Mouse (Mus musculus) erythroblast, embryonic 14.5 days (primary cell): ENCODE results near the gene Fkbp2. TPM values are rescaled to one million over a fixed set of nuclear protein-coding genes. Genes with fewer than 3 reads are reported as not detected.

Source experiments
- H3K27me3 ChIP-seq: 2 replicates; pipeline ENCODE4 v1.6.1; 2012; ENCODE audit warnings: inconsistent platforms; ENCODE audit not compliant: control insufficient read depth
- H3K36me3 ChIP-seq: 2 replicates; pipeline ENCODE4 v1.6.1; 2012; ENCODE audit warnings: mild to moderate bottlenecking, inconsistent platforms; ENCODE audit not compliant: control insufficient read depth
- H3K4me1 ChIP-seq: 2 replicates; pipeline ENCODE4 v1.6.1; 2012; ENCODE audit warnings: inconsistent platforms; ENCODE audit not compliant: control insufficient read depth
- H3K4me3 ChIP-seq: replicated peaks from 2 replicates; pipeline ENCODE3; 2012; ENCODE audit warnings: moderate library complexity, mild to moderate bottlenecking, inconsistent platforms
- H3K9me3 ChIP-seq: 2 replicates; pipeline ENCODE4 v1.6.1; 2012; ENCODE audit warnings: low read length, inconsistent platforms, mixed read lengths; ENCODE audit not compliant: control insufficient read depth
- GATA1 ChIP-seq: IDR thresholded peaks from 2 replicates; pipeline ENCODE4 v1.6.1; 2012; ENCODE audit warnings: low read length, inconsistent platforms, mixed read lengths
- TAL1 ChIP-seq: IDR thresholded peaks from 3 replicates; pipeline ENCODE4 v1.6.1; 2012; ENCODE audit warnings: low read length, inconsistent platforms, mixed read lengths
- polyA plus RNA-seq: library from polyadenylated mRNA; stranded (reverse); fragments of >175 nt; gene quantifications from 2 replicates; pipeline ENCODE4 v1.2.3, GENCODE M21; 2012

The Fkbp2 gene
- polyA plus RNA-seq, 1 experiment = 29.1 TPM

GRCm38 (mm10) chr19:7012426-7012825, 32.1 kb upstream of the Fkbp2 start:
- Histone ChIP-seq H3K4me3 (no peak overlapping the region), H3K36me3 (peaks cover 80% of the 10 kb centered on the region), H3K9me3 (no peaks in the 10 kb centered on the region), H3K4me1 (peaks cover 34% of the 10 kb centered on the region), H3K27me3 (no peaks in the 10 kb centered on the region)
- TF ChIP-seq TAL1 (no peak), GATA1 (no peak)

- H3K4me1 ChIP-seq = peaks cover 4% of the 10 kb centered on the region
- no peaks in the 10 kb centered on the region for H3K27me3 ChIP-seq
- TF ChIP-seq GATA1 (no peak), TAL1 (no peak)
- H3K4me3 ChIP-seq = no peak overlapping the region
- H3K36me3 ChIP-seq = peaks cover 77% of the 10 kb centered on the region
- H3K9me3 ChIP-seq = no peaks in the 10 kb centered on the region
These were observed 26.7 kb upstream of the Fkbp2 start for GRCm38 (mm10) chr19:7006892-7007593.

- H3K4me1 ChIP-seq = peaks cover 39% of the 10 kb centered on the region
- no peaks in the 10 kb centered on the region for H3K27me3 ChIP-seq
- no peak overlapping the region for H3K4me3 ChIP-seq
- peaks cover 76% of the 10 kb centered on the region for H3K36me3 ChIP-seq
- no peak for TF ChIP-seq TAL1
- no peaks in the 10 kb centered on the region for H3K9me3 ChIP-seq
These were observed 19.2 kb upstream of the Fkbp2 start for GRCm38 (mm10) chr19:6999360-7000063.

GRCm38 (mm10) chr19:6997721-6998290, 17.5 kb upstream of the Fkbp2 start:
- no peak for TF ChIP-seq GATA1
- TF ChIP-seq TAL1 = no peak
- Histone ChIP-seq H3K9me3 (no peaks in the 10 kb centered on the region), H3K36me3 (peaks cover 60% of the 10 kb centered on the region), H3K4me1 (peaks cover 52% of the 10 kb centered on the region), H3K27me3 (no peaks in the 10 kb centered on the region), H3K4me3 (no peak overlapping the region)

- no peak for TF ChIP-seq GATA1
- TF ChIP-seq TAL1 = no peak
- peak within 1 kb of the TSS; percentile 71 for H3K4me3 ChIP-seq
- no peaks in the 10 kb centered on the region for H3K9me3 ChIP-seq
- H3K4me1 ChIP-seq = peaks cover 64% of the 10 kb centered on the region
- no peaks in the 10 kb centered on the region for H3K27me3 ChIP-seq
- peaks cover 42% of the 10 kb centered on the region for H3K36me3 ChIP-seq
These were observed 15.7 kb upstream of the Fkbp2 start, which contains the start of the genes Nudt22 and Trpt1 for GRCm38 (mm10) chr19:6996006-6996405. Gene Nudt22, minus strand, starts transcription at chr19:6996117. Gene Trpt1, plus strand, starts transcription at chr19:6996131.

- Histone ChIP-seq H3K36me3 (peaks cover 37% of the 10 kb centered on the region), H3K4me3 (peak overlapping the region; percentile 71), H3K4me1 (peaks cover 66% of the 10 kb centered on the region), H3K27me3 (no peaks in the 10 kb centered on the region), H3K9me3 (no peaks in the 10 kb centered on the region)
- TF ChIP-seq GATA1 (no peak), TAL1 (no peak)
These were observed 15.1 kb upstream of the Fkbp2 start for GRCm38 (mm10) chr19:6995255-6995991.

GRCm38 (mm10) chr19:6994489-6994888, 14.2 kb upstream of the Fkbp2 start:
- Histone ChIP-seq H3K4me1 (peaks cover 69% of the 10 kb centered on the region), H3K27me3 (no peaks in the 10 kb centered on the region), H3K9me3 (no peaks in the 10 kb centered on the region), H3K36me3 (peaks cover 30% of the 10 kb centered on the region), H3K4me3 (no peak overlapping the region)
- no peak for TF ChIP-seq GATA1
- no peak for TF ChIP-seq TAL1

- Histone ChIP-seq H3K4me3 (no peak overlapping the region), H3K9me3 (no peaks in the 10 kb centered on the region), H3K4me1 (peaks cover 64% of the 10 kb centered on the region), H3K27me3 (no peaks in the 10 kb centered on the region), H3K36me3 (peaks cover 28% of the 10 kb centered on the region)
- TF ChIP-seq TAL1 (no peak), GATA1 (no peak)
These were observed 13.7 kb upstream of the Fkbp2 start for GRCm38 (mm10) chr19:6994002-6994401.
